ENCODE assay signal across 8 mouse cellular contexts in the genomic region with DNA sequence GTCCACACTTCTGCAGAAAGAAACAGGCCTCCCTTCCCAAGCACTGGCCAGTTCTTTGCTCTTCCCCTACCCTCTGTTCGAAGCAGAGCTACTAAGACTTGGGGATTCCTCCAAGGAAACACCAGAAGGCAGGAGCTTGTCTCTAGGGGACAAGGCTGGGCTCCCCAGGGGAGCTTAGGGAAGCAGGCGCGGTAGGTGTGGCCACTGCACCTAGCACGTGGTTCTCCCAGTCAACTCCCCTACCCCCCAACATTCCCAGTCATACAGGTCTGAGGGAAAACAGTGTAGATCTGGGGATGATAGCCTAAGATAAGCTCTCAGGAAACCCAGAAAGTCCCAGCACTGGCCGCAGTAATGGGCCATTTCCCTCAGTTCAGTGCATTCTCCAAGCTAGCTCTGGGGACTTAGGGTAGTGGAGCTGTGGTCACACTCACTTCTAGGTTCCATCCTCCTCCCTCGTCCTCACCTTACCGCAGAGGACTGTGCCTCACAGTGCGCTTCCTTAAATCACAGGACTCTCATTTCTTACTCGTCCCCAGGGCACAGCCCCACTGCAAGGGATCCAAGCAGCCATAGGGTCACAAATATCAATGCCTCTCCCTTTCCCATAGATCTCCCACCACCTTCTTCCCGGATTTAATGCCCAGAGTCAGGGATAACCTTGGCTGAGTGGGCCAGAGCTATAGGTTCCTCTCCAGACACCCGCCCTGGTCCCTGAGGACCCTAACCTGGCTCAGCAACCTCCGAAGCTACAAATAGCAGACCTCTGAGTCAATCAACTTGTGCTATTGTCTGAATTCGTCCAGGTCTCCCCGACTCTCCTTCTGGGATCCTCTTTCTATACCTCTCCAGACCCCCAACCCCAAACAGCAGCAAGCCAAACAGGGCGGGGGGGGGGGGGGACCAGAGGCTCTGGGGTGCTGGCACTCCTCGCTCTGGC.
A peak's percentile ranks its signal among the peaks of the same experiment; 100 is the strongest.
DNase-seq lines count a peak whose midpoint lies in the region; ATAC-seq and TF ChIP-seq lines count a peak whose summit lies in the region.

No protein-coding gene starts in this region.

- no peak for TF ChIP-seq POLR2A in ES-Bruce4 (IDR thresholded peaks at IDR 0.05; ENCODE audit: insufficient read depth, low read length)

- no peaks in the 10 kb centered on the region for H3K27me3 ChIP-seq in ES-Bruce4 (ENCODE audit: control insufficient read depth, insufficient read depth, low read length, poor library complexity, severe bottlenecking)
- H3K27me3 ChIP-seq in heart, embryonic 16.5 days (ENCODE audit: control insufficient read depth, insufficient read depth, low read length), result no peaks in the 10 kb centered on the region
- peaks cover 25% of the 10 kb centered on the region for H3K27me3 ChIP-seq in liver, embryonic 16.5 days (ENCODE audit: control insufficient read depth, insufficient read depth, low read depth, low read length)

- no peak for TF ChIP-seq CTCF in gastrocnemius, adult 2 months (IDR thresholded peaks at IDR 0.05)
- TF ChIP-seq CTCF in ES-Bruce4 (IDR thresholded peaks at IDR 0.05; ENCODE audit: low read depth, low read length), result no peak

- H3K27ac ChIP-seq in gastrocnemius, adult 2 months, result peak overlapping the region; percentile 75
- H3K27ac ChIP-seq in ES-Bruce4 (ENCODE audit: insufficient read depth, low read length), result no peak overlapping the region
- H3K27ac ChIP-seq in heart, embryonic 16.5 days (ENCODE audit: low read length), result peak overlapping the region; percentile 85
- H3K27ac ChIP-seq in liver, embryonic 16.5 days (ENCODE audit: low read length), result no peak overlapping the region

- peak overlapping the region; percentile 75 for H3K4me3 ChIP-seq in gastrocnemius, adult 2 months
- peak overlapping the region; percentile 99 for H3K4me3 ChIP-seq in ES-Bruce4 (ENCODE audit: low read depth, low read length)
- H3K4me3 ChIP-seq in heart, embryonic 16.5 days (ENCODE audit: low read length), result peak overlapping the region; percentile 77
- peak overlapping the region; percentile 51 for H3K4me3 ChIP-seq in liver, embryonic 16.5 days (ENCODE audit: low read depth, low read length)

- H3K36me3 ChIP-seq in ES-Bruce4 (ENCODE audit: control insufficient read depth, insufficient read depth, low read length, poor library complexity, severe bottlenecking), result no peaks in the 10 kb centered on the region
- H3K36me3 ChIP-seq in heart, embryonic 16.5 days (ENCODE audit: control insufficient read depth, insufficient read depth), result 0 out of 2 replicates have a peak, but pooled peaks cover 1% of the 10 kb centered on the region
- no peaks in the 10 kb centered on the region for H3K36me3 ChIP-seq in liver, embryonic 16.5 days (ENCODE audit: control insufficient read depth, insufficient read depth)

- H3K4me2 ChIP-seq in heart, embryonic 16.5 days (ENCODE audit: low read depth, low read length), result peak overlapping the region; percentile 81
- H3K4me2 ChIP-seq in liver, embryonic 16.5 days (ENCODE audit: low read depth, low read length), result peak overlapping the region; percentile 57

- no peaks in the 10 kb centered on the region for H3K9me3 ChIP-seq in ES-Bruce4 (replicated peaks; ENCODE audit: control insufficient read depth, insufficient read depth, low read length, poor library complexity, severe bottlenecking)
- H3K9me3 ChIP-seq in heart, embryonic 16.5 days (replicated peaks; ENCODE audit: control insufficient read depth, low read length), result no peaks in the 10 kb centered on the region
- H3K9me3 ChIP-seq in liver, embryonic 16.5 days (replicated peaks; ENCODE audit: control insufficient read depth, low read length), result no peaks in the 10 kb centered on the region

- peak overlapping the region; percentile 70 for H3K9ac ChIP-seq in ES-Bruce4 (ENCODE audit: low read depth, poor library complexity, severe bottlenecking)
- H3K9ac ChIP-seq in heart, embryonic 16.5 days (ENCODE audit: low read length), result peak overlapping the region; percentile 82
- no peak overlapping the region for H3K9ac ChIP-seq in liver, embryonic 16.5 days (ENCODE audit: low read depth, low read length)

- H3K4me1 ChIP-seq in ES-Bruce4 (ENCODE audit: control insufficient read depth, insufficient read depth, low read length), result peaks cover 5% of the 10 kb centered on the region
- peaks cover 58% of the 10 kb centered on the region for H3K4me1 ChIP-seq in heart, embryonic 16.5 days (ENCODE audit: control insufficient read depth, insufficient read depth, low read length)
- H3K4me1 ChIP-seq in liver, embryonic 16.5 days (ENCODE audit: control insufficient read depth, low read depth, low read length), result no peaks in the 10 kb centered on the region; the same call in none of the 2 replicates

- no peak for DNase-seq in gastrocnemius, adult 2 months
- DNase-seq in gastrocnemius, postnatal 10 days, result no peak
- no peak for DNase-seq in yolk sac, embryonic 10.5 days (ENCODE audit: low spot score)
- DNase-seq in adrenal gland, adult (ENCODE audit: inconsistent age in 2 of 2, low spot score in 1 of 2), result no peak
- DNase-seq in kidney, postnatal 36 days, result no peak

- 0 out of 2 replicates have a peak, but pooled peaks have one; percentile 23 for TF ChIP-seq EP300 in ES-Bruce4 (IDR thresholded peaks at IDR 0.05; ENCODE audit: insufficient read depth, low read depth, low read length)

- intact Hi-C loops in gastrocnemius, adult 2 months (cut with DNase I), result no loop called here

- ATAC-seq in heart, embryonic 16.5 days (replicated peaks; ENCODE audit: extremely low read depth, insufficient read depth, low FRiP score), result no peak
- ATAC-seq in liver, embryonic 16.5 days (ENCODE audit: low read depth), result no peak

- 18% methylated on average over 16 of the region's 16 CpGs for WGBS in heart, embryonic 16.5 days
- 13% methylated on average over 15 of the region's 16 CpGs for WGBS in liver, embryonic 16.5 days (ENCODE audit: insufficient replicate concordance)

Comparison
In these comparisons a context has a peak if more than half of its experiments do, and no peak if none do; other contexts are left out.
1. H3K27ac ChIP-seq: peak in gastrocnemius, adult 2 months (single experiment) and heart, embryonic 16.5 days (single experiment); none in ES-Bruce4 (single experiment) and liver, embryonic 16.5 days (single experiment).
2. Peak in every context shown above with its lines, with median percentiles within 50 percentile points of each other: H3K4me3 ChIP-seq.